Comparison of ENCODE assay signal across 8 mouse cellular contexts in genomic region chr4:113448230-113448629, GRCm38 (mm10).
A peak's percentile ranks its signal among the peaks of the same experiment; 100 is the strongest.
DNase-seq lines count a peak whose midpoint lies in the region; TF ChIP-seq lines count a peak whose summit lies in the region.
"Not testable (repeated sequence)": the region's sequence is repeated elsewhere in the genome, so short reads cannot be mapped to it uniquely, and the experiment has no call there.

No protein-coding gene starts in this region.

- not testable (repeated sequence) for H3K79me2 ChIP-seq in MEL (ENCODE audit: control insufficient read depth, insufficient read depth, low read length, poor library complexity); heart, adult 2 months (replicated peaks; ENCODE audit: control insufficient read depth, insufficient read depth, low read length); liver, adult 2 months (ENCODE audit: control insufficient read depth, insufficient read depth, low read length)

- intact Hi-C loops in heart, adult 2 months (cut with DNase I), result not testable (repeated sequence)

- TF ChIP-seq EP300 in MEL (IDR thresholded peaks at IDR 0.05; ENCODE audit: low read depth in 1 of 2, low read length in 2 of 2); heart, adult 2 months (IDR thresholded peaks at IDR 0.05; ENCODE audit: insufficient read depth, low read depth, low read length): not testable (repeated sequence)

- not testable (repeated sequence) for H3K27me3 ChIP-seq in MEL (ENCODE audit: control insufficient read depth in 1 of 2, insufficient read depth in 2 of 2, low read length in 2 of 2); heart, adult 2 months (ENCODE audit: control insufficient read depth, insufficient read depth, low read length); liver, adult 2 months (ENCODE audit: control insufficient read depth, insufficient read depth, low read length)

- TF ChIP-seq CTCF in MEL (IDR thresholded peaks at IDR 0.05 in 2 of 3, conservative IDR thresholded peaks at IDR 0.05 in 1 of 3; ENCODE audit: control insufficient read depth in 1 of 3, insufficient read depth in 1 of 3, low read depth in 2 of 3, low read length in 3 of 3, poor library complexity in 1 of 3, severe bottlenecking in 1 of 3), result peak in 1 of 3 experiments; percentile 11; a peak in 1 of 6 replicates
- 0 out of 2 replicates have a peak, but pooled peaks have one; percentile 3 for TF ChIP-seq CTCF in heart, adult 2 months (IDR thresholded peaks at IDR 0.05)
- TF ChIP-seq CTCF in liver, adult 2 months (IDR thresholded peaks at IDR 0.05; ENCODE audit: low read depth, low read length), result not testable (repeated sequence)

- not testable (repeated sequence) for H3K9me3 ChIP-seq in MEL (replicated peaks; ENCODE audit: insufficient read depth, low read length)

- not testable (repeated sequence) for H3K4me1 ChIP-seq in MEL (ENCODE audit: control insufficient read depth in 1 of 2, insufficient read depth in 2 of 2, low read length in 2 of 2); heart, adult 2 months (ENCODE audit: control insufficient read depth, insufficient read depth, low read length); liver, adult 2 months (ENCODE audit: control insufficient read depth, insufficient read depth, low read length)

- not testable (repeated sequence) for H3K36me3 ChIP-seq in MEL (ENCODE audit: control insufficient read depth in 1 of 2, insufficient read depth in 2 of 2, low read length in 2 of 2); heart, adult 2 months (ENCODE audit: control insufficient read depth, insufficient read depth, low read length); liver, adult 2 months (ENCODE audit: control insufficient read depth, insufficient read depth, low read length)

- H3K27ac ChIP-seq in MEL (ENCODE audit: control insufficient read depth, low read depth, low read length); heart, adult 2 months; liver, adult 2 months (replicated peaks; ENCODE audit: insufficient read depth, low read depth, low read length): not testable (repeated sequence)

- 59% methylated on average over 2 of the region's 2 CpGs for WGBS in heart, adult 2 months
- 32% methylated on average over 2 of the region's 2 CpGs for WGBS in liver, adult 2 months

- H3K4me3 ChIP-seq in MEL (ENCODE audit: control insufficient read depth in 1 of 2, insufficient read depth in 1 of 2, low read depth in 2 of 2, low read length in 2 of 2); heart, adult 2 months; liver, adult 2 months (ENCODE audit: insufficient read depth, low read depth, low read length): not testable (repeated sequence)

- H3K9ac ChIP-seq in MEL (ENCODE audit: control insufficient read depth, low read depth, low read length, poor library complexity, severe bottlenecking); heart, adult 2 months (ENCODE audit: low read depth, low read length); liver, adult 2 months (ENCODE audit: low read depth, low read length): not testable (repeated sequence)

- TF ChIP-seq POLR2A in MEL (IDR thresholded peaks at IDR 0.05; ENCODE audit: control insufficient read depth in 1 of 2, insufficient read depth in 1 of 2, low read depth in 1 of 2, low read length in 2 of 2, poor library complexity in 1 of 2); heart, adult 2 months (IDR thresholded peaks at IDR 0.05; ENCODE audit: insufficient read depth, low read depth, low read length); liver, adult 2 months (IDR thresholded peaks at IDR 0.05; ENCODE audit: extremely low read depth, insufficient read depth, low read length): not testable (repeated sequence)

- not testable (repeated sequence) for TF ChIP-seq RAD21 in MEL (IDR thresholded peaks at IDR 0.05; ENCODE audit: low read depth, low read length)

- DNase-seq in 3T3-L1 (ENCODE audit: low read depth, low spot score) (peak; percentile 43), MEL (ENCODE audit: low read depth, low spot score) (peak; percentile 5), ZHBTc4 (ENCODE audit: low read depth, low spot score) (peak; percentile 13)
- peak; percentile 0 for DNase-seq in embryo, embryonic 10.5 days (ENCODE audit: low spot score)
- DNase-seq in heart, adult 2 months, result not testable (repeated sequence)
- peak; percentile 1 for DNase-seq in kidney, adult 9 months
- peak; percentile 16 for DNase-seq in liver, adult 2 months (ENCODE audit: extremely low read depth, low read depth, low spot score)
- peak; percentile 2 for DNase-seq in mesoderm, embryonic 11.5 days (ENCODE audit: low read depth, low spot score)

TF ChIP-seq in MEL, 35 proteins besides CTCF, POLR2A, EP300 and RAD21:
- 0 out of 2 replicates have a peak, but pooled peaks have one; percentile 8 for TF ChIP-seq SMC3 (IDR thresholded peaks at IDR 0.05; ENCODE audit: low read depth, low read length)
